Mouse (Mus musculus): ENCODE measurements at regions not wholly inside any gene's neighbourhood (a gene's known extent, or its start where the extent isn't known, plus 50 kb on each side); places are given as distances from the start of the nearest gene placed in this dataset.

DNA sequence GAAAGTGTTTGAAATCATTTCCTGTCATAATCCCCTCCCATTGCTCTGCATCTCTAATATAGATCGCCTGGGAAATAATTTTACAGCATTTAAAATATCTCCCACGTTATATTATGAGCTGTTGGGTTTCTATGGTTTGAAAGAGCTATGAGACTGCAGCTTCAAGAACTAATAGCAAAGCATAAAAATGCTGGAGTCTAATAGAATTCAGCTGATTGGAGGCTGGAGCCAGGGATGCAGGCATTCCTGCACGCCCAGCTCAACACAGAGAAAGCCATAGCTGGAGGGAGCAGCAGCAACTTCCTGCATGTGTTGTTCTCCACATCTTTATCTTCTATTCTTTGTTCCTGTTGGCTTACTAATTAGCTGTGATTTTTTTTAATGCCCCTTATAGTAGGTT, 348.8 kb downstream of the Adgrl2 start:
- Histone ChIP-seq H3K4me1 (ENCODE audit: control insufficient read depth, insufficient read depth, low read length) (no peaks in the 10 kb centered on the region), H3K36me3 (ENCODE audit: control insufficient read depth, insufficient read depth, low read length) (no peaks in the 10 kb centered on the region), H3K9ac (replicated peaks; ENCODE audit: low read length) (no peak overlapping the region), H3K27ac (replicated peaks; ENCODE audit: low read depth, low read length) (no peak overlapping the region), H3K27me3 (ENCODE audit: control insufficient read depth, insufficient read depth, low read length) (no peaks in the 10 kb centered on the region), H3K9me3 (ENCODE audit: control insufficient read depth, low read length) (no peaks in the 10 kb centered on the region), H3K4me2 (ENCODE audit: low read length) (no peak overlapping the region), H3K4me3 (replicated peaks; ENCODE audit: low read depth, low read length) (no peak overlapping the region)
- no peak for DNase-seq
- WGBS, result 68% methylated on average over 3 of the region's 3 CpGs
- ATAC-seq (ENCODE audit: low FRiP score, low TSS enrichment), result no peak

- no peaks in the 10 kb centered on the region for H3K9me3 ChIP-seq (ENCODE audit: control insufficient read depth, low read length)
- no peak overlapping the region for H3K9ac ChIP-seq (replicated peaks; ENCODE audit: low read length)
- no peak overlapping the region for H3K4me2 ChIP-seq (ENCODE audit: low read length)
- no peak overlapping the region for H3K4me3 ChIP-seq (replicated peaks; ENCODE audit: low read depth, low read length)
- no peaks in the 10 kb centered on the region for H3K4me1 ChIP-seq (ENCODE audit: control insufficient read depth, insufficient read depth, low read length)
- H3K27me3 ChIP-seq (ENCODE audit: control insufficient read depth, insufficient read depth, low read length), result no peaks in the 10 kb centered on the region
- H3K27ac ChIP-seq (replicated peaks; ENCODE audit: low read depth, low read length), result no peak overlapping the region
- H3K36me3 ChIP-seq (ENCODE audit: control insufficient read depth, insufficient read depth, low read length), result no peaks in the 10 kb centered on the region
- no peak for ATAC-seq (ENCODE audit: low FRiP score, low TSS enrichment)
- no peak for DNase-seq
- WGBS, result 82% methylated on average over 3 of the region's 3 CpGs
These were observed 349.7 kb downstream of the Adgrl2 start for GRCm38 (mm10) chr3:148640680-148641101.

DNA sequence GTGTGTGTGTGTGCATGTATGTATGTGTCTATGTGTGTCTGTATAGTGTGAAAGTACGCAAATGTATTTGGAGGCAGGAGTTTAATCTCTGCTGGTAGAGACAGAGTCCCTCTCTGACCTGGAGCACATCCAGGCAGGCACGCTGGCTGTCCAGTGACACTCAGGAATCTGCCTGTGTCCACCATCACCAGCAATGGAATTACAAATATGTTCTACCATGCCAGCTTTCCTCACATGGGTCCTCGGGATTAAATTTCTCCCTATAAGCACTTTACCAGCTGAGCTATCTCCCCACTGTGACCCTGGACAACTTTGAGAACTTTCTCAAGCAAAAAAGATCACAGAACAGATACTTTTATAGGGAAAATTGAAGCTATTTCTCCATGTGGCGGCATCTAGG, 355.3 kb downstream of the Adgrl2 start:
- no peaks in the 10 kb centered on the region for H3K4me1 ChIP-seq (ENCODE audit: control insufficient read depth, insufficient read depth, low read length)
- H3K4me2 ChIP-seq (ENCODE audit: low read length), result no peak overlapping the region
- no peak overlapping the region for H3K27ac ChIP-seq (replicated peaks; ENCODE audit: low read depth, low read length)
- no peak for DNase-seq
- no peak overlapping the region for H3K4me3 ChIP-seq (replicated peaks; ENCODE audit: low read depth, low read length)
- no peak overlapping the region for H3K9ac ChIP-seq (replicated peaks; ENCODE audit: low read length)
- H3K9me3 ChIP-seq (ENCODE audit: control insufficient read depth, low read length), result no peaks in the 10 kb centered on the region
- H3K27me3 ChIP-seq (ENCODE audit: control insufficient read depth, insufficient read depth, low read length), result no peaks in the 10 kb centered on the region
- no peak for ATAC-seq (ENCODE audit: low FRiP score, low TSS enrichment)
- H3K36me3 ChIP-seq (ENCODE audit: control insufficient read depth, insufficient read depth, low read length), result no peaks in the 10 kb centered on the region
- 82% methylated on average over 4 of the region's 4 CpGs for WGBS

DNA sequence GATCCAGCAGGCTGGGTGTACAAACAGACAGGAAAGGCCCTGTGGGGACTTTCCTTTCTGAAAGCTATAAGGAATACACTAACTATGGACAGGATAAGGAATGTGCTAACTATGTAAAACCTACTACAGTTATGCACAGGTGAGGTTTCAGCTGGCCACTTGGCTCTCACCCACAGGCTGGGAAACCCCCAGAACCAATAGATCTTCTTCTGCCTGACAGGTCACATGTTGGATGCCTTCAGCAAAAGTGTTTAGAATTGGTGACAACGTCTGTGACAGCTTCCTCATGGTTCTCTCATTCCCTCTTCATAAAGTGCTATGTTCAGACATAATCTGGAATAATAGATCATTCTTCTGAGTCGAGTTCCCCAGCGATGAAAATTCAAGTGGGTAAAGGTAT, 356.0 kb downstream of the Adgrl2 start:
- no peak overlapping the region for H3K4me3 ChIP-seq (replicated peaks; ENCODE audit: low read depth, low read length)
- no peaks in the 10 kb centered on the region for H3K9me3 ChIP-seq (ENCODE audit: control insufficient read depth, low read length)
- H3K4me2 ChIP-seq (ENCODE audit: low read length), result no peak overlapping the region
- H3K27ac ChIP-seq (replicated peaks; ENCODE audit: low read depth, low read length), result no peak overlapping the region
- ATAC-seq (ENCODE audit: low FRiP score, low TSS enrichment), result no peak
- H3K9ac ChIP-seq (replicated peaks; ENCODE audit: low read length), result no peak overlapping the region
- no peaks in the 10 kb centered on the region for H3K27me3 ChIP-seq (ENCODE audit: control insufficient read depth, insufficient read depth, low read length)
- DNase-seq, result no peak
- no peaks in the 10 kb centered on the region for H3K4me1 ChIP-seq (ENCODE audit: control insufficient read depth, insufficient read depth, low read length)
- WGBS, result 70% methylated on average over 3 of the region's 3 CpGs
- no peaks in the 10 kb centered on the region for H3K36me3 ChIP-seq (ENCODE audit: control insufficient read depth, insufficient read depth, low read length)

GRCm38 (mm10) chr3:148633291-148633690, 357.1 kb downstream of the Adgrl2 start:
- Histone ChIP-seq H3K4me1 (ENCODE audit: control insufficient read depth, insufficient read depth, low read length) (no peaks in the 10 kb centered on the region), H3K27ac (replicated peaks; ENCODE audit: low read depth, low read length) (no peak overlapping the region), H3K9me3 (ENCODE audit: control insufficient read depth, low read length) (no peaks in the 10 kb centered on the region), H3K36me3 (ENCODE audit: control insufficient read depth, insufficient read depth, low read length) (no peaks in the 10 kb centered on the region), H3K27me3 (ENCODE audit: control insufficient read depth, insufficient read depth, low read length) (no peaks in the 10 kb centered on the region), H3K4me3 (replicated peaks; ENCODE audit: low read depth, low read length) (no peak overlapping the region), H3K4me2 (ENCODE audit: low read length) (no peak overlapping the region), H3K9ac (replicated peaks; ENCODE audit: low read length) (no peak overlapping the region)
- no peak for DNase-seq
- WGBS, result 97% methylated on average over 6 of the region's 6 CpGs
- no peak for ATAC-seq (ENCODE audit: low FRiP score, low TSS enrichment)

GRCm38 (mm10) chr3:148632449-148632848, 357.9 kb downstream of the Adgrl2 start:
- Histone ChIP-seq H3K9ac (replicated peaks; ENCODE audit: low read length) (no peak overlapping the region), H3K27me3 (ENCODE audit: control insufficient read depth, insufficient read depth, low read length) (no peaks in the 10 kb centered on the region), H3K4me2 (ENCODE audit: low read length) (no peak overlapping the region), H3K27ac (replicated peaks; ENCODE audit: low read depth, low read length) (no peak overlapping the region), H3K4me3 (replicated peaks; ENCODE audit: low read depth, low read length) (no peak overlapping the region), H3K36me3 (ENCODE audit: control insufficient read depth, insufficient read depth, low read length) (no peaks in the 10 kb centered on the region), H3K4me1 (ENCODE audit: control insufficient read depth, insufficient read depth, low read length) (no peaks in the 10 kb centered on the region), H3K9me3 (ENCODE audit: control insufficient read depth, low read length) (no peaks in the 10 kb centered on the region)
- ATAC-seq (ENCODE audit: low FRiP score, low TSS enrichment) (no peak), DNase-seq (no peak)
- WGBS, result 88% methylated on average over 2 of the region's 2 CpGs

GRCm38 (mm10) chr3:148631415-148632192, 358.8 kb downstream of the Adgrl2 start:
- Histone ChIP-seq H3K9me3 (ENCODE audit: control insufficient read depth, low read length) (no peaks in the 10 kb centered on the region), H3K4me2 (ENCODE audit: low read length) (no peak overlapping the region), H3K36me3 (ENCODE audit: control insufficient read depth, insufficient read depth, low read length) (no peaks in the 10 kb centered on the region), H3K4me1 (ENCODE audit: control insufficient read depth, insufficient read depth, low read length) (no peaks in the 10 kb centered on the region), H3K9ac (replicated peaks; ENCODE audit: low read length) (no peak overlapping the region), H3K27me3 (ENCODE audit: control insufficient read depth, insufficient read depth, low read length) (no peaks in the 10 kb centered on the region), H3K27ac (replicated peaks; ENCODE audit: low read depth, low read length) (no peak overlapping the region), H3K4me3 (replicated peaks; ENCODE audit: low read depth, low read length) (no peak overlapping the region)
- ATAC-seq (ENCODE audit: low FRiP score, low TSS enrichment), result no peak
- no peak for DNase-seq
- WGBS, result 59% methylated on average over 18 of the region's 18 CpGs

DNA sequence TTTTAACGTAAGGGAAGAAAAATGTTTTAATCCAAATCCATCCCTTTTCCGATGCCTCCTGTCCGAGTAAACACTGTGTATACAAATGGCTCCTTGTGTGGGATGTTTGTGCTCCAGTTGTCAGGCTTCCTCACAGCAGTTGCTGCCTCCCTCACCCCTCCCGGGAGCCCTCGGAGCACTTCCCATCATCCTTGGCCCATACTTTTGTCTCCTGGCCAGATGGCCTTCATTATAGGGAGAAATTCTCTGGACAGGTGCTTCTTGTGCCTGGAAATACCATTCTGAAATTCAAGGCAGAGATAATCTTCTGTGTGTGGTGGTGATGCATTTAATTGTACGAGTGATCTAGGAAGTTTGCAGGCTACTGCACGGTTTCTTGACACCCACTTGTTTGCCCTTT, 359.5 kb downstream of the Adgrl2 start:
- Histone ChIP-seq H3K4me1 (ENCODE audit: control insufficient read depth, insufficient read depth, low read length) (no peaks in the 10 kb centered on the region), H3K4me2 (ENCODE audit: low read length) (no peak overlapping the region), H3K9me3 (ENCODE audit: control insufficient read depth, low read length) (no peaks in the 10 kb centered on the region), H3K27me3 (ENCODE audit: control insufficient read depth, insufficient read depth, low read length) (no peaks in the 10 kb centered on the region), H3K27ac (replicated peaks; ENCODE audit: low read depth, low read length) (no peak overlapping the region), H3K9ac (replicated peaks; ENCODE audit: low read length) (no peak overlapping the region), H3K4me3 (replicated peaks; ENCODE audit: low read depth, low read length) (no peak overlapping the region), H3K36me3 (ENCODE audit: control insufficient read depth, insufficient read depth, low read length) (no peaks in the 10 kb centered on the region)
- no peak for ATAC-seq (ENCODE audit: low FRiP score, low TSS enrichment)
- DNase-seq, result no peak
- WGBS, result 81% methylated on average over 7 of the region's 7 CpGs

DNA sequence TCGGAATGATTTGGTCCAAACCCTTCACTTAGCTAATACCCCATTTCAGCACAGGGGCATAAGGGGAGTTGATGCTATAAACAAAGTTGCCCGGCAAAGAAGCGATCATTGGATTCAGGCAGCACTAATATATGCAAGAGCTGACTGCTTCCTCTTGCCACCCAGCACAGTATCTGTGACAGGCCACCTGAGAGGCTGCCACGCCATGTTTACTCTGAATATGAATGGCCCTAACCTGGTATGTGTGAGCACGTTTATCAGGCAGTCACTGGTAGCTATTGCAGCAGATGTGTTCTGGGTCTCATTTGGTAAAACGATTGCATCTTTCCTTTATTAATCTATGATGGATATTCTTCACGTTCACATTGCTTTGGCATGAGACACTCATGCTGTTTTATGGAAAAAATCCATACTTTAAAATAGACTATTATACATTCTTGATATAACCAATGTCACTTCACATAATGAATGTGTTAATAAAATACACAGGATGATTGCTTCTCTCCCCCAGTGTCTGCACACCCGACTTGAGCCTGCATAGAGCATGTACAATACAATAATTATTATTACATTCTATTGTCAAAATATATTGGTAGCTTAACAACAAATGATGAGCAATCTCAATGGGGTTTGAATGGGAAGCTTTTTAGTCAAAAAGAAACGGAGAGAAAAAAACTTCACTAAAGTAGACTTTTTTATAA, 375.2 kb downstream of the Adgrl2 start:
- no peak overlapping the region for H3K9ac ChIP-seq (replicated peaks; ENCODE audit: low read length)
- H3K4me3 ChIP-seq (replicated peaks; ENCODE audit: low read depth, low read length), result no peak overlapping the region
- H3K27me3 ChIP-seq (ENCODE audit: control insufficient read depth, insufficient read depth, low read length), result no peaks in the 10 kb centered on the region
- WGBS, result 70% methylated on average over 9 of the region's 9 CpGs
- peaks cover 6% of the 10 kb centered on the region; the same call in 1 of the 2 replicates for H3K4me1 ChIP-seq (ENCODE audit: control insufficient read depth, insufficient read depth, low read length)
- H3K4me2 ChIP-seq (ENCODE audit: low read length), result no peak overlapping the region
- no peak overlapping the region for H3K27ac ChIP-seq (replicated peaks; ENCODE audit: low read depth, low read length)
- peak; percentile 7 for DNase-seq
- H3K9me3 ChIP-seq (ENCODE audit: control insufficient read depth, low read length), result no peaks in the 10 kb centered on the region
- no peaks in the 10 kb centered on the region for H3K36me3 ChIP-seq (ENCODE audit: control insufficient read depth, insufficient read depth, low read length)
- no peak for ATAC-seq (ENCODE audit: low FRiP score, low TSS enrichment)
